Mouse (Mus musculus): ENCODE data around the gene Ripor1. TPM values are rescaled to one million over a fixed set of nuclear protein-coding genes. Genes with fewer than 3 reads are reported as not detected.

Gene Ripor1
- total and polyA plus RNA-seq, 3 experiments: 8.0 to 179 (median 150) TPM

- TF ChIP-seq CTCF (IDR thresholded peaks at IDR 0.05; ENCODE audit: low read depth, low read length) (no peak), GATA1 (IDR thresholded peaks at IDR 0.05; ENCODE audit: borderline replicate concordance, low read length) (no peak), GATA2 (IDR thresholded peaks at IDR 0.05; ENCODE audit: borderline replicate concordance, low read depth, low read length) (no peak), POLR2AphosphoS5 (IDR thresholded peaks at IDR 0.05; ENCODE audit: insufficient replicate concordance, low read depth, low read length) (no peak), TAL1 (conservative IDR thresholded peaks at IDR 0.05; ENCODE audit: low read depth, low read length) (no peak)
- ATAC-seq (ENCODE audit: extremely low read depth, insufficient number of reproducible peaks, low FRiP score, poor library complexity, severe bottlenecking) (no peak), DNase-seq (ENCODE audit: low spot score) (no peak)
- no peaks in the 10 kb centered on the region for H3K27me3 ChIP-seq (ENCODE audit: insufficient read depth, low read length)
- H3K9me3 ChIP-seq (replicated peaks): no peaks in the 10 kb centered on the region
- H3K4me3 ChIP-seq (ENCODE audit: low read depth, low read length): peak overlapping the region; percentile 94
- H3K4me1 ChIP-seq (ENCODE audit: insufficient read depth, low read depth, low read length): peaks cover 41% of the 10 kb centered on the region
- H3K36me3 ChIP-seq (replicated peaks): peaks cover 25% of the 10 kb centered on the region
Measured at GRCm38 (mm10) chr8:105566703-105567595, 38.1 kb upstream of the Ripor1 start.

- H3K9me3 ChIP-seq (replicated peaks): no peaks in the 10 kb centered on the region
- H3K36me3 ChIP-seq (replicated peaks): peaks cover 5% of the 10 kb centered on the region
- H3K4me3 ChIP-seq (ENCODE audit: low read depth, low read length): no peak overlapping the region
- ATAC-seq (ENCODE audit: extremely low read depth, insufficient number of reproducible peaks, low FRiP score, poor library complexity, severe bottlenecking): no peak
- peaks cover 7% of the 10 kb centered on the region; the same call in 1 of the 2 replicates for H3K27me3 ChIP-seq (ENCODE audit: insufficient read depth, low read length)
- H3K4me1 ChIP-seq (ENCODE audit: insufficient read depth, low read depth, low read length): peaks cover 8% of the 10 kb centered on the region
- TF ChIP-seq TAL1 (conservative IDR thresholded peaks at IDR 0.05; ENCODE audit: low read depth, low read length) (no peak), GATA2 (IDR thresholded peaks at IDR 0.05; ENCODE audit: borderline replicate concordance, low read depth, low read length) (no peak), CTCF (IDR thresholded peaks at IDR 0.05; ENCODE audit: low read depth, low read length) (no peak), POLR2AphosphoS5 (IDR thresholded peaks at IDR 0.05; ENCODE audit: insufficient replicate concordance, low read depth, low read length) (no peak), GATA1 (IDR thresholded peaks at IDR 0.05; ENCODE audit: borderline replicate concordance, low read length) (no peak)
- DNase-seq (ENCODE audit: low spot score): no peak
Measured at GRCm38 (mm10) chr8:105571810-105572209, 33.2 kb upstream of the Ripor1 start.

- no peaks in the 10 kb centered on the region for H3K4me1 ChIP-seq (ENCODE audit: insufficient read depth, low read depth, low read length)
- peaks cover 2% of the 10 kb centered on the region for H3K36me3 ChIP-seq (replicated peaks)
- H3K4me3 ChIP-seq (ENCODE audit: low read depth, low read length): no peak overlapping the region
- TF ChIP-seq GATA1 (IDR thresholded peaks at IDR 0.05; ENCODE audit: borderline replicate concordance, low read length): no peak
- no peak for TF ChIP-seq TAL1 (conservative IDR thresholded peaks at IDR 0.05; ENCODE audit: low read depth, low read length)
- TF ChIP-seq POLR2AphosphoS5 (IDR thresholded peaks at IDR 0.05; ENCODE audit: insufficient replicate concordance, low read depth, low read length): no peak
- TF ChIP-seq GATA2 (IDR thresholded peaks at IDR 0.05; ENCODE audit: borderline replicate concordance, low read depth, low read length): no peak
- TF ChIP-seq CTCF (IDR thresholded peaks at IDR 0.05; ENCODE audit: low read depth, low read length): no peak
- H3K27me3 ChIP-seq (ENCODE audit: insufficient read depth, low read length): peaks cover 17% of the 10 kb centered on the region
- no peaks in the 10 kb centered on the region for H3K9me3 ChIP-seq (replicated peaks)
- no peak for ATAC-seq (ENCODE audit: extremely low read depth, insufficient number of reproducible peaks, low FRiP score, poor library complexity, severe bottlenecking)
- DNase-seq (ENCODE audit: low spot score): no peak
Measured at GRCm38 (mm10) chr8:105573427-105573826, 31.6 kb upstream of the Ripor1 start.

- H3K27me3 ChIP-seq (ENCODE audit: insufficient read depth, low read length): peaks cover 17% of the 10 kb centered on the region
- DNase-seq (ENCODE audit: low spot score) (no peak), ATAC-seq (ENCODE audit: extremely low read depth, insufficient number of reproducible peaks, low FRiP score, poor library complexity, severe bottlenecking) (no peak)
- H3K9me3 ChIP-seq (replicated peaks): no peaks in the 10 kb centered on the region
- peaks cover 3% of the 10 kb centered on the region for H3K4me1 ChIP-seq (ENCODE audit: insufficient read depth, low read depth, low read length)
- TF ChIP-seq GATA2 (IDR thresholded peaks at IDR 0.05; ENCODE audit: borderline replicate concordance, low read depth, low read length): no peak
- no peak for TF ChIP-seq GATA1 (IDR thresholded peaks at IDR 0.05; ENCODE audit: borderline replicate concordance, low read length)
- TF ChIP-seq POLR2AphosphoS5 (IDR thresholded peaks at IDR 0.05; ENCODE audit: insufficient replicate concordance, low read depth, low read length): no peak
- no peak for TF ChIP-seq CTCF (IDR thresholded peaks at IDR 0.05; ENCODE audit: low read depth, low read length)
- TF ChIP-seq TAL1 (conservative IDR thresholded peaks at IDR 0.05; ENCODE audit: low read depth, low read length): no peak
- H3K4me3 ChIP-seq (ENCODE audit: low read depth, low read length): no peak overlapping the region
- peaks cover 1% of the 10 kb centered on the region for H3K36me3 ChIP-seq (replicated peaks)
Measured at GRCm38 (mm10) chr8:105574741-105575140, 30.3 kb upstream of the Ripor1 start.

- TF ChIP-seq GATA1 (IDR thresholded peaks at IDR 0.05; ENCODE audit: borderline replicate concordance, low read length): no peak
- no peak for TF ChIP-seq CTCF (IDR thresholded peaks at IDR 0.05; ENCODE audit: low read depth, low read length)
- no peak for TF ChIP-seq GATA2 (IDR thresholded peaks at IDR 0.05; ENCODE audit: borderline replicate concordance, low read depth, low read length)
- no peak for TF ChIP-seq TAL1 (conservative IDR thresholded peaks at IDR 0.05; ENCODE audit: low read depth, low read length)
- TF ChIP-seq POLR2AphosphoS5 (IDR thresholded peaks at IDR 0.05; ENCODE audit: insufficient replicate concordance, low read depth, low read length): no peak
- no peak overlapping the region for H3K4me3 ChIP-seq (ENCODE audit: low read depth, low read length)
- no peaks in the 10 kb centered on the region for H3K36me3 ChIP-seq (replicated peaks)
- ATAC-seq (ENCODE audit: extremely low read depth, insufficient number of reproducible peaks, low FRiP score, poor library complexity, severe bottlenecking): no peak
- peaks cover 17% of the 10 kb centered on the region for H3K27me3 ChIP-seq (ENCODE audit: insufficient read depth, low read length)
- peaks cover 4% of the 10 kb centered on the region for H3K4me1 ChIP-seq (ENCODE audit: insufficient read depth, low read depth, low read length)
- no peak for DNase-seq (ENCODE audit: low spot score)
- H3K9me3 ChIP-seq (replicated peaks): no peaks in the 10 kb centered on the region
Measured at GRCm38 (mm10) chr8:105575538-105575937, 29.5 kb upstream of the Ripor1 start.

GRCm38 (mm10) chr8:105579719-105580118, 25.3 kb upstream of the Ripor1 start:
- ATAC-seq (ENCODE audit: extremely low read depth, insufficient number of reproducible peaks, low FRiP score, poor library complexity, severe bottlenecking) (no peak), DNase-seq (ENCODE audit: low spot score) (no peak)
- Histone ChIP-seq H3K9me3 (replicated peaks) (no peaks in the 10 kb centered on the region), H3K27me3 (ENCODE audit: insufficient read depth, low read length) (peaks cover 20% of the 10 kb centered on the region), H3K36me3 (replicated peaks) (no peaks in the 10 kb centered on the region), H3K4me1 (ENCODE audit: insufficient read depth, low read depth, low read length) (peaks cover 4% of the 10 kb centered on the region), H3K4me3 (ENCODE audit: low read depth, low read length) (no peak overlapping the region)
- TF ChIP-seq POLR2AphosphoS5 (IDR thresholded peaks at IDR 0.05; ENCODE audit: insufficient replicate concordance, low read depth, low read length): no peak
- TF ChIP-seq GATA2 (IDR thresholded peaks at IDR 0.05; ENCODE audit: borderline replicate concordance, low read depth, low read length): no peak
- no peak for TF ChIP-seq TAL1 (conservative IDR thresholded peaks at IDR 0.05; ENCODE audit: low read depth, low read length)

Measured in G1E (cell line).